Mouse (Mus musculus): Measurements from ENCODE around the gene Lamtor5.
A peak's percentile ranks its signal among the peaks of the same experiment; 100 is the strongest.

The Lamtor5 gene

DNA sequence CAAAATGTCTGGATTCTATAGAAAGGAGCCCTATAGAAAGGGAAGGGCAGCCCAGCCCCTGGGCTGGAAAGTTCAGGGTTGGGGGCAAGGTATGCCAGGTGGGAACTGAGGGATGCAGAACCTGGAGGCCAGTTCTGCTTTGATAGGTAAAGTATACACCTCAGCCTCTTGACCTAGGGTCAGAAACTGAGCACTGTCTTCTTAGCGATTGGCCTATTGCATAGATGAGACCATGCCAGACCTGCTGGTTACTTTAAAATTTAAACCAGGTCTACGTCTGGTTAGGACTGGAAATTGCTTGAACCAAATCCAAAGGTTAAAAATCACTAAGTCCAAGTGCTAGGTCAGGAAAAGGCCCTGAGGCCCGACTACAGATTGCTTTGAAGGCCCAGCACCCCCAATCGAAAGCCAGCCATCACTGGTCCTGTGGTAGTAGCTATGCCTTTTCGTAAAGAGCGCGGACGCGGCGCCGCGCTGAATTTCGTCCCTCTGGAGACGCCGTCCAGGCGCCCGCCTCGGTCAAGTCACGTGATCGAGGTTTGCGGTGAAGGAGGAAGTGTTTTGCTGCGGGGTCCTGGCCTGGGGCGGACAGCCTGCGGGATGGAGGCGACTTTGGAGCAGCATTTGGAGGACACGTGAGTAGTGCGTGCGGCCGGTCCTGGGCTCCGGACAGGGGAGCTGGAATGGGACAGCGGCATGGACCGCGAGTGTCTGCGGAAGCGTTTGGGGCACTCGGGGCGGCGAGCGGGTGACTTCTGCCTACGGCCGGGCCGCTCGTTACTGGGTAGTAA lies at the start of gene Lamtor5:
Lamtor5 (plus strand) TSS at position 380 of the 791 bp plus-strand sequence.
- DNase-seq (ENCODE audit: low read depth, low spot score): peak; percentile 72

DNA sequence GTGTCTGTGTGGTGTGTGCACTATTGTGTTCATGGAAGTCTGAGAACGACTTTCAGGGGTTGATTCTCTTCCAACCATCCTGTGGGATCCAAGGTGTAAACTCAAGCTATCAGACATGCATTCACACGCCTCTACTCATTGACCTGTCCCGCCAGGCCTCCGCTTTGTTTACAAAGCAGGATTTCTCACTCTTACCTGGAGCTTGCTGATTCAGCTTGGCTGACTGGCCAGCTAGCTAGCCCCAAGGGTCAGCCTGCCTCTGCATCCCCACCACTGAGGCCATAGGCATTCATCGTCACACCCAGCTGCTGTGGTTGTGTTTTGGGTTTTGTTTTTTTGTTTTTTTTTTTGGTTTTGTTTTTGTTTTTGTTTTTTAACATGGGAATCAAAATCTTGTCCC lies 49.4 kb upstream of the Lamtor5 start:
- no peak for DNase-seq (ENCODE audit: low read depth, low spot score)

DNA sequence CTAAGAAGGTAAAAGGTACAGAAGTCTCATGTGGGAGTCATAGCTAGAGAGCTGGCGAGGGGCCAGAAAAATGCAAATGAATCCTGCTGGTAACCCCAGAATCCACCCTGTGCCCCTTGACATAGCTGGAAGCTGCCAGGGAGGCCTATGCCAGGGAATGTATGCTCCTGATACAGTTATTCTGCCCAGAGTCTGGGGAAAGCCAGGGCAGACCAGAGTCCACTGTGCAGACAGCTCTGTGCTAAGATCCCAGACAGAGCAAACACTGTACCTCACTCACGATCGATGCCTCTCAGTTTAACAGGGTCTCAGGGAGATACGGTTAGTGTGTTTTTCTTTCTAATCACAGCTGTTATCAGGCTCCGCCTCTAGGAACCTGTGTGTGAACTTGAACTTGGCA lies 48.8 kb upstream of the Lamtor5 start:
- no peak for DNase-seq (ENCODE audit: low read depth, low spot score)

DNA sequence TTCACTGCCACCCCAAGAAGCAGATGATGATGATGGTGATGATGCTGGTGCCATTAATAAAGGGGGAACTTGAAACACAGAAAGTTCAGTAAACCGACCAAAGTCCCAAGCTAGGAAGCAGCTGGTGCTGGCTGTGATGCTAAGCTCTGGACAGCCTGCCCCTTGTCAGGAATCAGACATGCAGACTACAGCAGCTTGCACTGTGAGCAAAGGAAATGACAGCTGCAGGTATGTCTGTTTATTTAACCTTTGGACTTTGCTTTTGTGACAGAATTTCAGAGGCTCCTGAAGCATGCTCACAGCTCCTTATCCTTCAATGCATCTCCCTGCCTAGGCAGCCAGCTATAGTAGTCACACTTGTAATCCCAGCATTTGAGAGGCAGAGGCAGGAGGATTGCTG lies 48.1 kb upstream of the Lamtor5 start, which contains the start of gene A630076J17Rik:
A630076J17Rik (plus strand) TSS at position 88 of the 400 bp plus-strand sequence.
- DNase-seq (ENCODE audit: low read depth, low spot score): no peak

DNA sequence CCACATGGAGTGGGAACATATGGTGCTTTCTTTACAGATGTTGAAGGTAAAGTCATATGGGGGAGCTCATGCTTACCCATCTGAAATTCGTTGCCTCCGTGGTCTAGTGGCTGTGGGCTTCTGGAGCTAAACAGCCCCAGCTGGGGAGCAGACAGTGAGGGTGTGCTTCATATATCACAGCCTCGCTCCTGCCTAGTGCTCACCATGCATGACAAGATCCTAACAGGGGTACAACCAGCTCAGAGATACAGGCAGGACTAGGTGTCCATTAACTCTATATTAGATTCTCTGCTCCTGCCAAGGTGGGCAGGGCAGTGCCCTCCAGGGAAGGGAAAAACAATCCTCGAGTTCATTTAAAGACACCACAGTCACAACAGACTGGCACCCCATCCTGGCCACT lies 47.5 kb upstream of the Lamtor5 start:
- no peak for DNase-seq (ENCODE audit: low read depth, low spot score)

DNA sequence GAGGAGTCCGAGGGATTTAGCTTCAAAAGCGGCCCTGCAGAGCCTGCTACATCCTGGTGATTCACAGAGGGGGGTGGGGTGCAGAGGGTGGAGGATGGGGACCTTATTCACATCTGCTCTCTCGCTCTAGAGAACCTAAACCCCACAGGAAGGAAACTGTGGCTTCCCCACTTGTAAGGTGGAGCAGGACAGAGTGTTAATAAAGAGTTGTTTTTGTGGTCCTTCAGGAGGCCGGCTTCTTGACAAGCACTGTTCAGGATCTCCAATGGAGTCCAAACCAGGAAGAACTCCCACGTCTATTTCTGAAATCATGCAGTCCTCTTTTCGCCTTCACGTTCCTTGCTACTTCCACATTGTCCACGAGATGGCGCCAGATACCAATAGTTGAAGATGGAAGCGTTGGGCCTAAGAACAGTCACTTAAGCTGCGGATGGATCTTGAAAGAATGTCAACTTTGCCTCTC lies 45.3 kb upstream of the Lamtor5 start:
- DNase-seq (ENCODE audit: low read depth, low spot score): peak; percentile 71

DNA sequence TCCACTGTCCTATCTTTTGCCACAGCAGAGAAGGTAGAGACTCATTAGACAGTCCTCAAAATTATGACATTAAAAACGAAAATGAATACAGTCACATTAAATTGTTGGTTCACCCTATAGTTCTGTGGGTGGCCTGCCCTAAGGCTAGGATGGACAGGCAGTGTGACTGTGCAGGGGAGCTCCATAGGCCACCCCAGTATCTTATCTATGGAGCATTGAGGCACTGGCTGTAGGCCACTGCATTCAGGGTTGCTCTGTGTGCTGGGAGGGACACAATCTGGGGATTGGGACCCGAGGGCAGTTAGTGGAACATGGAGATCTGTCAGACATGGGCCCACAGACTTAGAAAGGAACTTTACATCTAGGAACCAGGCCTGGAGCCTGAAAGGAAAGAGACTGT lies 44.7 kb upstream of the Lamtor5 start:
- no peak for DNase-seq (ENCODE audit: low read depth, low spot score)

DNA sequence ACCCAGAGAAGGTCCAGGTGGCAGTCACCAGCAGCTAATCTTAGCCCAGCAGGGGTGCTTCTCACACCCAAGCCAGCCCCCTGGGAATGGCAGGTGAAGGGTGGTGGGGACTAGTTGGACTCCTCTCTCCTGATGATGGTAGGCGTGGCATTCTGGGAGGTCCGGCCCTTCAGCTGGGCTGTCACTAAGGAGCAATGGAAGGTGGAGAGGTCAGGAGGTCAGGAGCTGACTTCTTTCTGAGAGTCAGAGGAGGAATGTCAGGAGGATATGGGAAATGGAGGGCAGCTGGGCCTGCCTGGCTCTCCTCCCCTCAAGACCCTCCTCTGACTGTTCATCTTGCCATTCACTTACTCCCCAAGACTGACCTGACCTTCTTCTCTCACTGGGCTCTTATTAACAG lies 40.6 kb upstream of the Lamtor5 start:
- DNase-seq (ENCODE audit: low read depth, low spot score): no peak

DNA sequence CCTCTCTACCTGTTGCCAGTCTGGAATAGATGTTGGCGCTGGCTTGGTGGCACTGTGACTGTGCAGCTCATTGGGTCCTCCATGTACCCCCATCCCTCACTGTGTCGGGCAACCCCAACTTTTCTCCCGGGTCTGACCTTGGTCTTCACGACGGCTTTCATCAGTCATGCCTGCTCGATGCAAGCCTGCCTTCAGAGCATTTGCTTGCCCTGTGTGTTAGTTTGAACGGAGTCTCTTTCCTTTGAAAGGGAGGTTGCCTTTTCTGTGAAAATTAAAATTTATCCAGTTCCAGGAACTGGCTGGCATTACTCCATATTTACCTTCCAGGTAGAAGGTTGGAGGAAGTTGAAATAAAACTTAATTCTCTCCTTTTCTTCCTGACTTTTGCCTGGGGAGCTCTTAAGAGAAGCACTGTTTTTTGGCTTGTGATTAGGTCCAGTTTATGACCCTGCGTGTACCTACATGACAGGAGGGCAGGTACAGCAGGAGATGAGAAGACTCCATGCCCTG lies 40.1 kb upstream of the Lamtor5 start:
- no peak for DNase-seq (ENCODE audit: low read depth, low spot score)

DNA sequence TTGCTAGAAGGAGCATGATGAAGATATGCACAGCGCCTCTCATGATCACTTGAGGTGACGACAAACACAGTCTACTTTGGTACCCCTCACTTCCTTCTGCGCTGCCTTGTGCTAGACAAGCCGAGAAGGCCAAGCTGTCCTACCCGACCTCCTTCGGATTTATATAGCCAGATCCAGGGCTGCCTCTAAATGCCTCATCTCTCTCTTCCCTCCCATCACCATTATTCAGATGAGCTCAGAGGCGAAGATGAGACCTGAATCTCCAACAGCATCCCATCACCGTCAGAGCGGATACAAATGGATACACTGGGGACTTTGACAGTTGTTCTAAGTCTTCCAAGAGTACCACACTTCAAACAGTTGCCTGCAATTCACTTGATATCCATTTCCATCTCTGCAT lies 39.1 kb upstream of the Lamtor5 start, which contains the start of gene Prok1:
Prok1 (minus strand) TSS at position 101 of the 400 bp plus-strand sequence.
- DNase-seq (ENCODE audit: low read depth, low spot score): no peak

DNA sequence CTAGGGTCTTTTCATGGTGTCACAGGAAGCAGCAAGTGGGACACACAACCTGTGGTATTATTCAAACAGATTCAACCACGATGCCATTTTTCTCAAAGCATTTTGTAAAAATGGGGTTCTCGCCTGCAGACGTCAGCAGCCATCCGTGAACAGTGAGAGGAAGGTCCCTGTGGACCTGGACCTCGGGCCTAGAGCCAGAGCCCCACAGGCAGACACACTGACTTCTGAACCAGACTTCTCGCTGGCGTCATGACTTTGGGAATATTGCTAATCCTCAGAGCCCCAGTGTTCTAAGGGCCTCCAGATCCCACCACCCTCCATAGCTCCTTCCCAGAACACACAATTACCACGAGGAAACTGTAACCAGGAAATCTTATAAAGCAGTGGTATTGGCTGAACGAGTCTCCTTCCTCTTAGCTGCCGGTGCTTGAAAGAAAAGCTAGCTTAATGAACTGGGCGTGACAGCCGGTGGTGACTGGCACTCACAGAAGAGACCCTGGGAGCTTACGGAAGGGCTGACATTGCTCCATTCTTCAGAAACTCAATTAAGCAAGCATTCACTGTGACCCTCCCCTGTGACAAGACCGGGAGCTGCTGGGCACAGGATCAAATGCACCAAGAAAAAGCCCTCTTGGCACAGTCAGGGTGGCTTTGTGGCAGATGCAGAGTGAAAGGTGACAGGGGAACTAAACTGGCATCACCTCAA lies 37.1 kb upstream of the Lamtor5 start:
- no peak for DNase-seq (ENCODE audit: low read depth, low spot score)

DNA sequence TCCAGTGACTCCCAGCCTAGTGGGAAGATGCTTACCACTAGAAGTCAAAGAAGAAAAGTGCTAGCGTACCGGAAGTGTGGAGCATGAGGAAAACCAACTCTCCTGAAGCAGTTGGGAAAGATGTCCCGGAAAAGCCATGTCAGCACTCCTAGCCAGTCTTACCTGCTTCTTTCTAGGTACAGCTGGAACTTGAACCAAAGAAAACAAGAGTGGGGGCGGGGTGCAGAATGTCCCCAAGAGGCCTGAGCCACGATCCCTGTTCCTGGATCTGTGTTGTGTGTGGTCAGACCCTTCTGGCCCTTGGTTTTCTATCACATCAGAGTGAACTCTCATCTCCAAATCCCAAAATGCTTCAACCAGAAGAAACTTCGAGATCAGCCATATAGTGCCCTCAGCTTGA lies 31.8 kb upstream of the Lamtor5 start:
- no peak for DNase-seq (ENCODE audit: low read depth, low spot score)

DNA sequence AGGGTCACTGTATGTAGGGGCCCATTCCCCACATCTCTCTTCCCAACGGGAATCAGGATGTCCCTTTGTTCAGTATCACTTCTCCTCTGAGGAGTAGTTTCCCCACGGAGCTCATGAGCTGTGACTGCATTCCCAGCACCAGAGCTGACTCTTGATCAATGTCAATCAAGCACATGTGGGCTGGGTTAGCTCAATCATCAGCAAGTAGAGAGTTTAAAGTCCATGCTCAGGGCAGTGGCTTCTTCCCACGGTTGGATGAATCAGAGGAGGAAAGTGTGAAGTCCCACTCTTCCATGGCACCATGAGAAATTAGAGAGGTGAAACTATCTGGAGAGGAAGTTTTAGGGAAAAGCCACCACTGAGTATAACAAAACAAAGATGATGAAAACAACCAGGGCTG lies 29.6 kb upstream of the Lamtor5 start:
- no peak for DNase-seq (ENCODE audit: low read depth, low spot score)

DNA sequence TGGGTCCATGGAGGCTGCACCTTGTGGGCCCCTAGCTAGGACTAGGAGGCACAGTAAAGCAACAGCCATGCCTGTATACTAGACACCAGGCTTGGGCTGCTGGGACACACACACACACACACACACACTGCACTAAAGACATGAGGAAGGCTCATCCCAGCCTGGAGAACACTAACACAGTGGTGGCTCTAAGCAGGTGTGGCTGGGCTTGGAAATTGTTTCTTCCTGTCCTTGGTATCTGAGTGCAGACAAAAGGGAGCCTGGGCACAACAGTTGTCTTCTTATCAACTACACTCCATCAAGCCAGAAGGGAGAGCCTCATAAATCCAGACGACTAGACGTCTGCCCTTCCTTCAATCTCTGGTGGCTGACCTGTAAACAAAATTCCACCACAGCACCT lies 28.3 kb upstream of the Lamtor5 start:
- DNase-seq (ENCODE audit: low read depth, low spot score): no peak

DNA sequence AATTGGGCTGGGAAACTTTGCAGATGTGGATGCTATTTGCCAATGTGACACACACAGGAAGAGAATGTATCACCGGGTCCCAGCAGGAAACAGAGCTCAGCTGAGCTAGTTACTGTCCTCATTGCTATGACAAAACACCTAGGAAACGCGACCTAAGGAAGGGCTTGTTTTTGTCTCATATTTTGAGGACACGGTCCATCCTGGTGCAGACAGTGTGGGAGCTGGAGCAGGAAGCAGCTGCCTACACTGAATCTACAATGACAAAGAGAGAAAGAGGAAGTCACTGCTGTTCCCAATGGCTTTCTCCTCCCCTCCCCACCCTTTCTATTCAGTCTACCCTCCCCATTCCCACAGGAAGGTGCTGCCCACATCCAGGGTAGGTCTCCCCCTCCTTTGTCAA lies 26.6 kb upstream of the Lamtor5 start:
- DNase-seq (ENCODE audit: low read depth, low spot score): no peak

DNA sequence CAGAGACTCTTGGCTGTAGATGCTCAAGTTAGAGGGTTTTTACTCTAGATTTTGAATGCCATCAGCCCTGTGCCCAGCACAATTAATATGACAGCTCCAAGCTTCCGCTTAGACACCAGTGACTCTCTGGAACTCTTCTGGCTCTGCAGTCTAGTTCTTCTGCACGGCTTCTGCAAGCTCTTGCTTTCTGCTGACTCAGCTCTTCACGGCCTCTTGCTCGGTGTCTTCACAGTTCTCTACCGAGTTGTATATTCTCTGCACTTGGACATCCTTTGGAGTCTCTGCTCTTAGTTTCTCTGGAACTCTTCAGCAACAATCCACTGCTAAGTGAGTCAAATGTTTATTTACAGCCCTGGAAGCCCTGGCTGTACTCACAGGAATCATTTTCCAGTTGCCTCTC lies 24.7 kb upstream of the Lamtor5 start:
- no peak for DNase-seq (ENCODE audit: low read depth, low spot score)

DNA sequence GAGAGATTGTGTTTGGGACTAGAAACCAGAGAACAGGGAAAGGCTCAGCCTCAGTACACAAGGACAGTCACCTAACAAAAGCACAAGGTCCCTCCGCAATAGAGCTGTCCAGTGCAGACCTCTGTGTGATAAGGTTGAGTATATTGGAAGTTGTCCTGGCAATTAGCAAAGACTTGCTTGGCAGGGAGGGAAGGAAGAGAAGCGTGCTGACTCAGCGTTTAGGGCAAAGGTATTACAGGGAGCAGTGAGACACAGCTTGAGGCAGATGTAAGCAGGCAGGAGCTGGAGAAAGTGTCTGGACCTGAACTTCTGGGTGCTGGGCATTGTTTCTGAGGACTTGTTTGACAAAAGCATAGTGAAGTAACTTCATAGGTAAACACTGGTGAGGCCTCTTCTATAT lies 22.7 kb upstream of the Lamtor5 start:
- DNase-seq (ENCODE audit: low read depth, low spot score): no peak

DNA sequence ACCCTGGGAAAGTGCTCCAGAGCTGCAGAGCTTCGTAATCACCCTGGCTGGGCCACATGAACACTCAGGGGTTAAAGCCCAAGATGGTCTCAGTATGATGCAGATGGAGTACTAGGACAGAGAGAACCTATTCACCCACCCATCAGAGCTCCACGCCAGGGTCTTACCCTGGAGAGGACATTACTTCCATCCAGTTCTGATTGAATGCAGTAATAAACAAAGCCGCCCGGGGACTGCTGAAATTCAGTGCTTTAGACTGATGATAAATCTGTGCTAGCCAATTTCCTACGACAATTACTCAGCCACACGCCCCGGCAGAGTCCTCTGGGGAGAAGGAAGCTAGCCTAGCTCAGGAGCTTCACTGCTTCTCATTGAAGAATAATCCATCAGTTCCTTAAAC lies 21.9 kb upstream of the Lamtor5 start:
- DNase-seq (ENCODE audit: low read depth, low spot score): no peak

DNA sequence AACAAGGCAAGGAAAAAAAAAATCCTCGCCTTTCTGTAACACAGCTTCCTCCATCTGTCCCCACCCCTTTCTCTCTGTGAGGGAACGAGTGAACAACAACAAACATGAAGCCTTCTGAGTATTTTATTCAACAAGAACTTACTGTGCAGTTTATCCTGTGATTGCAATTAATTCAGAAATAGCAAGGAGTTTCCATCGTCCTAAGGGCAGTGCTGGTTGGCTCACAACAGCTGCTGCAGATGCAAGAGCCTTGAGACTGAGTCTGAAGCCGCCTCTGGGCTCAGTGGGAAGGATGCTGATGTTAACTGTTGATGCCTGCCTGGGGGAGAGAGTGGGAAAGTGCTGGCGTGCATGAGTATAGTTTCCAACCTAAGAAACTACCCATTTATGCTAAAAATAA lies 20.7 kb upstream of the Lamtor5 start:
- DNase-seq (ENCODE audit: low read depth, low spot score): no peak

DNA sequence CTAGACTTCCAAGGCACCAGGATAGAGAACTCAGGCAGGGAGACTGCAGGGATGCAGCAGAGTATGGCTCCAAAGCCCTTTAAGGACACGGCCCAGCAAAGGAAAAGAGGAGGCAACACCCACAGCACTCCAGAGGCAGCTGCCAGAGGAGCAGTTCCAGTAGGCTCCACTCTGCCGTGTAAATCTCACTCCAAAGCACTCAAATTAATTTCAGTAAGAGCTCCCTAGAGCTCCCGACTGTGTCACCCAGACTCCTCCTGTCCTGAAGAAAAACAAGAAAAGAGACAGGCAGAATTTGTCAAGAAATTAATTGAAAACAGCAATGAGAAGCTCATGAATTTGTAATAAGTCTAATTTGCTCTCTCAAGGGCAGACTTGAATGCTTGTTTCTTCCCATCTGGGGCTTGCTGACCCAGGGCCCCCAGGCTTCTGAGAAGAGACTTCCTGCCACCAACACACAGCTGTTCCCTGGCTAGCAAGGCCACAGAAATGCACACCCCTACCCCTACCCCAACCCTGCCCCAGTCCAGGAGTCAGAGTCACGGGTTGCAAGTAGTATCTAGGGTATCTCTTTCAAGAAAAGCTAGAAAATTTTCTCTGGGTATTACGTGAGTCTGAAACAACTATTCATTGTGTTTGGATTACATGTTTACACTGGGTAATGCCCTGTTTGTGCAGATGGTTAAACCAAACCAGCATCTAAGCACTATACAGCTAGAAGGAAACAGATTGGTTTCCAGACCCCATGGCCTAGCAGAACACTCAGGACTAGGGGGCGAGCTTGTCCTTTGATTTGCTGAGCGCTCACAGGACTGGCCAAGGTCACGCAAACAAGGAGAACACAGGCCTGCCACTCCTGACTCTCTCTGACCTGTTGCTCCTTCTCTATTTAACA lies 17.5 kb upstream of the Lamtor5 start:
- no peak for DNase-seq (ENCODE audit: low read depth, low spot score)

DNA sequence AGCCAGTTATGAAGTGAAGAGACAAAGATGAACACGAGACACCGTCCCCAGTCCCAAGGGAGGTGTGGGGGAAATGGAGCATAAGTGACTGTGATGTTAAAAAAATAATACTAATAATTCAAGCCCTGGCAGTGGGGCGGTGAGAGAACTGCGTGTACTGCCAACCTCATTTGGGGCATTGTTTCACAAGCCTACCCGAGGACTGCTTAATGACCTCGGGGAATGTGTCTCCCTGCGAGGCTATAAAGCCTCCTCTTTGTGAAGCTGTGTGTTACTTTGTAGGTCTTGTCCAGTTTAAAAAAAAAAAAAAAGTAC lies 16.9 kb upstream of the Lamtor5 start:
- no peak for DNase-seq (ENCODE audit: low read depth, low spot score)

DNA sequence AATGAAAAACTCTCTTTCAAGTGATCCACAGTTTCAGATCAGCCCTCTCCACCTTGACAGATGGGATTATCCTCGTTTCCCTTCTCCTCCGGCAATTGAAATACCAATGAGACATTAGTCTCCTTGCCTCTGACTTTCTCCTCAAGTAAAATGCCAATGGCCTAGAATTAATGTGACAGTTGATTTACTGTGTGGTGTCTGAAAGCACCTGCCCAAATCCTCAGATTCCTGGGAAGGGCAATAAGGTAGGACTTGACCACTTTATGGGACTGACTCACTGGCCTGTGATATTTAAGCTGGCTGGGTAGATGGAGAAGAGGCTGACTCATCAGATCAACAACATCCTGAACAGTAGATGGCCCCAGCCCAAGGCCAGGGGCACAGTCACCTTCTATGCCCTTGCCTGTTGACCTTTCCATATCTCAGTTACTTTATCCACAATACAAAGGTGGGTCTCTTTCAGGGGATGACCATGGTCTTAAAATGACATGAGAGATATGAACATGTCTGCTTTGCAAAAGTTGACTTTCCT lies 11.8 kb upstream of the Lamtor5 start:
- DNase-seq (ENCODE audit: low read depth, low spot score): no peak
